Mouse (Mus musculus): ENCODE results near the gene Serpinb11.

Gene Serpinb11

DNA sequence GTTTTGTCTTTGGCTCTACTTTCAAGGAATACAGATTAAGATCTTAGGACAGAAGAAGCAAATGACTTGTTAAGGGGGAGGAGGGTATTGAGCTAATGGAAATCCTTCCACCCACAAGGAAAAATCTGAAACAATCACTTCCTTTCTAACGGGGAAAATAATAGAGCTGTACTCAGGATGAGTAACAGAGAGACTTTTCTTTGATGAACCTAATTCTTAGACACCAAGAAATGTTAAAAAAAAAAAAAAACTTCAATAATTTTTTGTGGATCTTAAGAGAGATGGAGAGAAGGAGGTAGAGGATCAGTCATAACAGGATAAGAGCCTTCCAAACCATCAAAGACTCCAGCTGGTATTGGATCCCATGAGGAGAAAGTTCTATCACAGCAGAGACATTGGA is at the start of gene Serpinb11:
Gene Serpinb11 (plus strand): TSS at position 301 of the 400 bp plus-strand sequence.
- DNase-seq = no peak

DNA sequence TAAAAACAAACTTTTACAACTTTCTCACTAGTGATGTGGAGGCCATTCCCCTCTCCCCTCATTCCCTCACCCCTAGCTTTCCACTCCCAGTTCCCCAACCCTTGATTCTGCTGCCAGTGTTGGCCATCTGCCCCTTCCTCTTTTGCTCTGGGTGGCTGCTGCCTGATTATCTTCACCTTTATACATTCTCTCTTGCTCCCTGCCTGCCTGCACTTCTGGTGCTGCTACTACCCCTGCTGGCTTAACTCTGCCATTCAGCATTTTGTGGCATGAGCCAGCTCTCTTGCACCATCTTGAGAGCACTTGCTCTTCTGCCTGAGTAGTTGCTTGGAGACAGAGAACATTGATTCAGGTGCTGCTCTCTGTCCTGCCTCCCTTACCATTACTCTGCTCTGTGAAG is 15.0 kb upstream of the Serpinb11 start:
- no peak for DNase-seq

DNA sequence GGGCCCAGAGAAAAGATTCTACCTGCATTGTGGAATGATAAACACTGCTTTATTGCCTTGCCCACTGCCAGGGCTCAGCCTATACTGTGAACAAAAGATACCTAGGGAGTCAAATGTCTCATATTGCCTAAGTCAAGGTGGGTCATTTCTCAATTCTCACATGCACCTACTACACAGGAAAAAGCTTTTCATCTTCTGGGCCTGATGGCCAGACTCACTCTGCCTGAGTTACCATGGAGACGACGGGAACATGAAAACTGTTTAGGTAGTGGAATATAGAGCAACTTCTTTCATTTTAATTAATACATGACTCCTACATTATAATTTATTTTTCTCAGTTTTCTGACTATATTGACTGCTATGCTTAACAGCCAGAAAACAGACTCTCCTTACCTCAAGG is 14.2 kb upstream of the Serpinb11 start:
- DNase-seq = no peak

DNA sequence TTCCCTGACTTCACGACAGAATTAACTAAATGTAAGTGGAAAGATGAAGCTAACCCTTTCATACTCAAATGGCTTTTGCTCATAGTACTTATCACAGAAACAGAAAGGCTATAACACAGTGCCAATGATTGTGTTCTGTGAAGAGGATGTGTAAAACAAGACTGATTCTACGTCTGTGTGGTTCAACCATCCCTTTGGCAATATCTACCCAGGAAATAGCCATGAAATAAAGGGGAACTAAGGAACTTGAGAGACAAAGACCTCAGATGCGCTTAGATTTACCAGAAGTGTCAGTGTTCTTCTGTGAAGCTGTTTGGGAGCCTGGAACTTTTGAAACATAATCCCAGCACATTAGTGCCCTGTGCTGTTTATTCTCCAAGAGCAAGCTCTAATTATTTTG is 10.6 kb upstream of the Serpinb11 start:
- DNase-seq = no peak

DNA sequence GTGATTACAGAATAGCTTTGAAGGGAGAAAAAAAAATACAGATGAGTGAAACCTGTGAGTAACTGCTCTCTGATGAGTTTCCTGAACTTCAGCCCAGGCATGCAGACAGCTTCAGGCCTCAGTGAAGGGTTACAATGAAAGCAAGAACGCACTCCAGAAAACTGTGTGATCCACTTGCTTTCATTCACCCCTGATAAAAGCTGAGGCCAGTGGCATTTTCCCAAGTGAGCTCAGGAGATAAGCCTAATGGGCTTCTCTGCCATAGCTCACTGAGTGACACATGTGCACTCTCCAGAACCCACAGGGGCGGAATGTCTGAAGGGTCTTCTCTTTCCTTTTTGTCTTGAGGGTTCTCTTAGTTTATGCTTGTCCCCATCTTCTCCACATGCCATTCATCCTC is 9.9 kb upstream of the Serpinb11 start:
- no peak for DNase-seq

DNA sequence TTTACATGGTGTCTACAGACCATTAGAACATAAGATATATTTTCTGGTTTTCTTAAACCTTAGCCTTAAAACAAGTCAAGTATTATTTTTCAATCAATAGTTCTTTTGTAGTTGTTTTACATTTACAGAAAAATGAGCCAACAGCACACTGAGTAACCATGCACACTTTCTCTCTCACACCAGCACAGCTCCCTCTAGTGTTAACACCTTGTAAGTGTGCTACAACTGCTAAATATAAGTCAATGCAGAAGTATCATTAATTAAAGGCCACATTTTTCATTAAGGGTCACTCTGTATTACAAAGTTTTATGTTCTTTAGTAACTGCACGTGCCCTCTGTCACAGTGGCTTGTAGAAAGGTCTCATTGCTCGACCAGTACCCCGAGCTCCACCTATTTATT is 8.0 kb upstream of the Serpinb11 start:
- no peak for DNase-seq

DNA sequence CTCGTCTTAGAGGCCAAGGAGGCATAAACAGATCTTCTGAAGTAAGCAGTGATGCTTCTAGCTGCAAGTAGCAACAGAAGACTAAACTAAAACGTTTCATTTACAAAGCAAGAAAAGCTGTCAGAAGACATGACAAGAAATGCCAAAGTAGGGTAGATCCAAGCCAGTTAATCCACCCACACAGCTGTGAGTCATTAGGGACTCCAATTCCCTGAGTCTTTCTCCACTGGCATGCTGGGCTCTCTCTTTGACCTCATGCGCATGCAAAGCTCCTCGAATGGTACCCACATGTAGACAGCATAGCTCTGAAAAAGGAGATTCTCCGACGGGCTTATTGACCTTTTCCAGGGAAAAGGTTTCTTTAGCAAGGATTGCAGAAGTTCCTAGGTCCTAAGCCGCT is 5.0 kb downstream of the Serpinb11 start:
- DNase-seq = no peak

- DNase-seq = no peak
These were observed 7.9 kb downstream of the Serpinb11 start for GRCm38 (mm10) chr1:107368944-107369343.

GRCm38 (mm10) chr1:107376952-107377351 is 16.0 kb downstream of the Serpinb11 start:
- DNase-seq = no peak

DNA sequence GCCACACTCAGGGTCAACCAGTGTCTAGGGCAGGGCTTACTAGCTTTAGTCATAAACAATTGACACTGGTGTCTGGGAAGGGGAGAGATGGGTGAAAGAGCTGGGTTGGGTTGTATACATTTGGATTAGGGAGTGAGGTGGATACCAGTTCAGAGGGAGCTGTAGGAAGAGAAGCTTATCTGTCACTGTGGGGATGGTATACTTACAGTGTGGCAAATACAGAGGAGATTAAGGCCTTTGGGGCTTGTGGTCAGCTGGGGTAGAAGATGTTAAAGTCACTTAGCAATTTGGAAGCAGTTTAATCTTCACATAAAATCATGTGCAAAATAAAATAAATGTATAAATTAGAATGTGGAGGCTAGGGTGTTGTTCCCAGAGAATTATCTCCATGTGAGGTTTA is 17.4 kb downstream of the Serpinb11 start:
- no peak for DNase-seq

- no peak for DNase-seq
These were observed 20.5 kb downstream of the Serpinb11 start for GRCm38 (mm10) chr1:107381491-107381890.

DNA sequence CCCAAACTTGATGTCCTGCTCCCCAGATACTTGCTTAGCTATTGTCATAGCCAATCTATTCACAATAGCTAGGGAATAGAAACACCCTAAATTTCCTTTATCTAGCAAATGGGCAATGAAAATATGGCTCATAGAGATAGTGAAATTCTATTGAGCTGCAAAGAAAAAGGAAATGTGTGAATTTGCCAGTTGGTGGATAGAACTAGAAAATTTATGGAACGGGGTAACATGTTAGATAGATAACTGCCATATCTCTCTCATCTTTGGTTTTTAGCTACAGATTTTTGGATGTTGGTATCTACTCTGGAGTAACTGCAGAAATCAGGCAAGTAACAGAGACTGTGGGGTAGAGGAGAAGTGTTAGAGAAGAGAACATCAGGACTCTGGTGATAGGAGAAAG is 21.4 kb downstream of the Serpinb11 start:
- no peak for DNase-seq

DNA sequence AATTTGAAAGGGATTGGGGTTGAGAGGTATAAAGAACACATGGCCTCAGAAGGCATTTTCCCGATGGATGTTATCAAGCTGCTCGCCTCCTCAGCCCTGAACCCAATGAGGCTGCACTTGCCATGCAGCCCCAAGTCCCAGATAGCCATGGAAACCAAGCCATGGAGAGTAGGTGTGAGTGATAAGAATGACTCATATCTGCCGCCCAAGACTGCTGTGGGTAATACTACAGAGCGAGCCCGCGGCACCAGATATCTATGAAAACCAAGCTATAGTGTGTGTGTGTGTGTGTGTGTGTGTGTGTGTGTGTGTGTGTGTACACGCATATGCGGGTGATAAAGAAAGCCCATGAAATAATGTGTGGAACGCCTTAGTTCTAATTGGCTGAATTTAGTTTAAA is 23.5 kb downstream of the Serpinb11 start:
- no peak for DNase-seq

DNA sequence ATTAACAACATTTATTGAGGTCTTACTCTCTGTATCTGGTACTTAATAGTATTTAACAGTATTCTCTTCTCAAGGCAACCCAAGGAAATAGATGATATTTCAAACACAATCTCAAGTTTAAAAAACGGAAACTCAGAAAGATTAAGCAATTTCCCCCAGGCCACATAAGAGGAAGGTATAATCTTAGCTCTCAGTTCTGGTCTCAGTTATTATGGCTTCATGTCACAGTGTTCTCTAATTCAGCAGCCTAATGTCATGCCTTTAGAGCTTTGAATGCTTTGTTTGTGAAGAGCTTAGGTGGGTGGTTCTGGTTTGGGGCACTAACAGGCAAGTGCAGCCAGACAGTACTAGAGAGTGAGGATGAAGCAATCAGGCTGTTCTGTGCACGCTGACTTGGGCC is 28.8 kb downstream of the Serpinb11 start:
- DNase-seq = no peak

DNA sequence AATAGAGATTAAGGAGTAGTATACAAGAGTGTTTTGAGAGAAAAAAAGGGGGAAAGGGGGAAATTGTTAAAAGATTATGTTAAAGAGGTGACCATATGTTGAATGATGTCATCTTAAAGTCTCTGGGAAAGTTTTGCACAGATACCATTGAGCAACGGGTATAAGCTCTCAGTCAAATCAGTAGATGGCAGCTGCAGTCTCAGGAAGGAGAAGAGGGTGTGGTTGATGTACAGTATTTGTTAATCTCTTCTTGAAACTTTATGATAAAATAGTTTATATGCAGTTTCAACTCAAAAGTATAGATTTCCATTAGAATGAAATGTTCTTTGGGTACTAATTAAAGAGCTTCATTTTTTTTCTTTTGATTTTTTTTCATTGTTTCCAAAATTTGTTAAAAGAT is 36.5 kb downstream of the Serpinb11 start:
- no peak for DNase-seq

DNA sequence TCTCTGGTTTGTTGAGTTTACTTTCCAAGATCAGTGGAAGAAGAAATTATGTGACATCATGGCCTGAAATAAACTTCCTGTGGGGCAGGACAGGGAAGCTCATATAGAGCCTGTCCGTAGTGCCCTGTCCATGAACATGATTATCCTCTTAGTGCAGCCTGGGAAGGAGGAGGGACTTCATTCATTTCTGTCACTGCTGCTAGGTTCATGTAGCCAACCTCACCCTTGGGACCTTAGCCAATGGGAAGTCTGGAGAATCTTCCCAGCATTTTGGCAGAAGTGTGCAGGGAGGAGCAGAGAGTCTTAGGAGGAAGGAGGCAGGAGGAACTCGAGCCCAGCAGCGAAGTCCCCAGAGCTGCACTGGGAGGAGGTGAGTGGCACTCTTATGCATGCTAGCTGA is 38.4 kb downstream of the Serpinb11 start, which contains the start of gene Serpinb7:
Gene Serpinb7 (plus strand): TSS at position 301 of the 400 bp plus-strand sequence.
- no peak for DNase-seq

- DNase-seq = no peak
These were observed 41.1 kb downstream of the Serpinb11 start for GRCm38 (mm10) chr1:107402082-107402481.

- no peak for DNase-seq
These were observed 53.7 kb downstream of the Serpinb11 start for GRCm38 (mm10) chr1:107414650-107415049.

- no peak for DNase-seq
These were observed 61.5 kb downstream of the Serpinb11 start for GRCm38 (mm10) chr1:107422487-107422886.

Data from thymus, postnatal 14 days (tissue).